In the genomic region with DNA sequence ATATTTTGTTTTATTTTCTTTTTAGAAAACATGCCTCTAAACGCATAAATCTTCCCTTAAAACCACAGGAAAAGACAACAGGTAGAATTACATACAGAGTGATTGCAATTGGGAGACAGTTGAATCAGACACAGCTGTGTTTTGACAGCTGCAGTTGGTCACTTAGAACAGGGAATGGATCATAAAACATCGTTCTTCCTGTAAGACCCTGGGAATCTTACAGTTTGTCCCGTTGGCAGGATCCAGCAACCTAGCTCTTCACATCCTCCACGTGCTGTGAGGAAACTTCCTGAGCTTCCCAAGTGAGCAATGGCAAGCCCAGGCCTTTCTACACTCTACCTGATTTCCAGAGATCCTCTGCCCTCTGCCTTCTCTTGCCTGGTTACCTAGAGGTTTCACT, we compare ENCODE assay signal across 29 mouse cellular contexts.
DNase-seq lines count a peak whose midpoint lies in the region; ATAC-seq lines count a peak whose summit lies in the region.
"Had no signal": no experiment of that assay in that cellular context is flagged by ENCODE, and none has a peak within 500 bp of the region (broad histone marks: within the 10 kb centered on the region; RNA-seq: fewer than 3 reads in every experiment).

No protein-coding gene starts in this region.

- no peak overlapping the region for H3K4me2 ChIP-seq in neural tube, embryonic 15.5 days
- no peak overlapping the region for H3K4me2 ChIP-seq in neural tube, embryonic 11.5 days (ENCODE audit: low read depth)
- H3K4me2 ChIP-seq in heart, embryonic 11.5 days: no peak overlapping the region
- H3K4me2 ChIP-seq: embryonic facial prominence, embryonic 15.5 days; forebrain, embryonic 12.5 days; hindbrain, embryonic 13.5 days; limb, embryonic 13.5 days; liver, embryonic 11.5 days; midbrain, embryonic 12.5 days had no signal

- ATAC-seq in neural tube, embryonic 15.5 days (ENCODE audit: low FRiP score): no peak
- ATAC-seq in neural tube, embryonic 11.5 days (ENCODE audit: insufficient read depth, low FRiP score, low TSS enrichment): no peak
- no peak for ATAC-seq in heart, embryonic 11.5 days (replicated peaks; ENCODE audit: insufficient number of reproducible peaks, low FRiP score, low TSS enrichment)
- ATAC-seq: forebrain, postnatal 0 days; intestine, embryonic 16.5 days had no signal

- H3K9ac ChIP-seq in neural tube, embryonic 15.5 days (replicated peaks): no peak overlapping the region
- H3K9ac ChIP-seq in neural tube, embryonic 11.5 days (ENCODE audit: low read length): no peak overlapping the region
- no peak overlapping the region for H3K9ac ChIP-seq in heart, embryonic 11.5 days (ENCODE audit: low read depth, low read length)
- H3K9ac ChIP-seq: embryonic facial prominence, embryonic 15.5 days; forebrain, embryonic 12.5 days; forebrain, postnatal 0 days; hindbrain, embryonic 13.5 days; limb, embryonic 13.5 days; midbrain, embryonic 12.5 days had no signal

- 64% methylated on average over 4 of the region's 4 CpGs for WGBS in neural tube, embryonic 15.5 days
- WGBS in embryonic facial prominence, embryonic 10.5 days: 38% methylated on average over 4 of the region's 4 CpGs
- WGBS in neural tube, embryonic 11.5 days: 50% methylated on average over 4 of the region's 4 CpGs
- 52% methylated on average over 4 of the region's 4 CpGs for WGBS in heart, embryonic 11.5 days (ENCODE audit: insufficient replicate concordance)

- no peaks in the 10 kb centered on the region for H3K27me3 ChIP-seq in neural tube, embryonic 15.5 days (replicated peaks)
- no peaks in the 10 kb centered on the region for H3K27me3 ChIP-seq in embryonic facial prominence, embryonic 10.5 days (replicated peaks; ENCODE audit: low read depth, poor library complexity, severe bottlenecking)
- H3K27me3 ChIP-seq in neural tube, embryonic 11.5 days (ENCODE audit: control insufficient read depth, insufficient read depth, low read length): no peaks in the 10 kb centered on the region
- no peaks in the 10 kb centered on the region for H3K27me3 ChIP-seq in heart, embryonic 11.5 days (ENCODE audit: control insufficient read depth, insufficient read depth, low read length)
- H3K27me3 ChIP-seq: embryonic facial prominence, embryonic 15.5 days; hindbrain, embryonic 13.5 days; limb, embryonic 13.5 days; midbrain, embryonic 12.5 days had no signal

- DNase-seq in neural tube, embryonic 10.5 days (ENCODE audit: extremely low spot score, low spot score): peak; percentile 25
- DNase-seq in embryo, embryonic 10 days (ENCODE audit: low spot score): peak; percentile 50
- DNase-seq in embryonic facial prominence, embryonic 10.5 days (ENCODE audit: low spot score): peak; percentile 21
- peak; percentile 36 for DNase-seq in neural tube, embryonic 11.5 days (ENCODE audit: low spot score)
- no peak for DNase-seq in gastrocnemius, postnatal 25 days
- DNase-seq in right cerebral cortex, postnatal 36 days (ENCODE audit: low spot score in 2 of 2): no peak
- DNase-seq: adrenal gland, postnatal 14 days; cerebellum, adult 11-12 months; cerebellum, adult 9-11 months; forebrain, postnatal 0 days; gastrocnemius, postnatal 10 days; heart, adult 11 months; heart, postnatal 4 days; kidney, postnatal 25 days; lung, postnatal 36 days; thymus, adult 2 months; thymus, postnatal 4 days had no signal

- H3K27ac ChIP-seq in neural tube, embryonic 15.5 days (replicated peaks): no peak overlapping the region
- H3K27ac ChIP-seq in embryonic facial prominence, embryonic 10.5 days (replicated peaks): no peak overlapping the region
- no peak overlapping the region for H3K27ac ChIP-seq in neural tube, embryonic 11.5 days (ENCODE audit: low read depth, low read length)
- H3K27ac ChIP-seq in heart, embryonic 11.5 days (ENCODE audit: low read depth, low read length): no peak overlapping the region
- H3K27ac ChIP-seq: embryonic facial prominence, embryonic 15.5 days; forebrain, embryonic 12.5 days; heart, embryonic 10.5 days; hindbrain, embryonic 13.5 days; layer of hippocampus, adult 2 months; limb, embryonic 13.5 days; midbrain, embryonic 12.5 days had no signal

- H3K4me3 ChIP-seq in neural tube, embryonic 15.5 days (replicated peaks): no peak overlapping the region
- no peak overlapping the region for H3K4me3 ChIP-seq in embryonic facial prominence, embryonic 10.5 days
- H3K4me3 ChIP-seq in neural tube, embryonic 11.5 days (ENCODE audit: low read depth, low read length): no peak overlapping the region
- no peak overlapping the region for H3K4me3 ChIP-seq in heart, embryonic 11.5 days (ENCODE audit: low read depth, low read length)
- H3K4me3 ChIP-seq: embryonic facial prominence, embryonic 15.5 days; forebrain, embryonic 12.5 days; heart, embryonic 10.5 days; hindbrain, embryonic 13.5 days; layer of hippocampus, adult 2 months; limb, embryonic 13.5 days; midbrain, embryonic 12.5 days had no signal

- peaks cover 31% of the 10 kb centered on the region for H3K4me1 ChIP-seq in neural tube, embryonic 15.5 days
- peaks cover 31% of the 10 kb centered on the region for H3K4me1 ChIP-seq in embryonic facial prominence, embryonic 10.5 days
- no peaks in the 10 kb centered on the region for H3K4me1 ChIP-seq in neural tube, embryonic 11.5 days (ENCODE audit: control insufficient read depth, insufficient read depth, low read length)
- H3K4me1 ChIP-seq in heart, embryonic 11.5 days (ENCODE audit: control insufficient read depth, insufficient read depth, low read length): 0 out of 2 replicates have a peak, but pooled peaks cover 3% of the 10 kb centered on the region
- H3K4me1 ChIP-seq: embryonic facial prominence, embryonic 15.5 days had no signal

- no peaks in the 10 kb centered on the region for H3K9me3 ChIP-seq in neural tube, embryonic 15.5 days (replicated peaks)
- H3K9me3 ChIP-seq in embryonic facial prominence, embryonic 10.5 days: no peaks in the 10 kb centered on the region
- no peaks in the 10 kb centered on the region for H3K9me3 ChIP-seq in neural tube, embryonic 11.5 days (ENCODE audit: control insufficient read depth, low read length)
- no peaks in the 10 kb centered on the region for H3K9me3 ChIP-seq in heart, embryonic 11.5 days (replicated peaks; ENCODE audit: control insufficient read depth, low read length)
- H3K9me3 ChIP-seq: embryonic facial prominence, embryonic 15.5 days; forebrain, embryonic 12.5 days; heart, embryonic 10.5 days; hindbrain, embryonic 13.5 days; limb, embryonic 13.5 days; midbrain, embryonic 12.5 days had no signal

- H3K36me3 ChIP-seq in neural tube, embryonic 15.5 days: no peaks in the 10 kb centered on the region
- no peaks in the 10 kb centered on the region for H3K36me3 ChIP-seq in embryonic facial prominence, embryonic 10.5 days (replicated peaks)
- no peaks in the 10 kb centered on the region for H3K36me3 ChIP-seq in neural tube, embryonic 11.5 days (ENCODE audit: control insufficient read depth, insufficient read depth, low read length)
- H3K36me3 ChIP-seq in heart, embryonic 11.5 days (ENCODE audit: control insufficient read depth, insufficient read depth, low read length): no peaks in the 10 kb centered on the region
- H3K36me3 ChIP-seq: embryonic facial prominence, embryonic 15.5 days; forebrain, embryonic 12.5 days; G1E; heart, embryonic 10.5 days; hindbrain, embryonic 13.5 days; limb, embryonic 13.5 days; midbrain, embryonic 12.5 days had no signal

Comparison
In these comparisons a context has a peak if more than half of its experiments do, and no peak if none do; other contexts are left out.
1. DNase-seq: peak in neural tube, embryonic 10.5 days (single experiment), embryo, embryonic 10 days (single experiment), embryonic facial prominence, embryonic 10.5 days (single experiment) and neural tube, embryonic 11.5 days (single experiment); none in gastrocnemius, postnatal 25 days (single experiment) and right cerebral cortex, postnatal 36 days (0 of 2).